Mouse (Mus musculus) spleen, adult 12 weeks (tissue): ENCODE data around the gene Alx3.
A peak's percentile ranks its signal among the peaks of the same experiment; 100 is the strongest.

Source experiments
- DNase-seq: peaks from one replicate; pipeline ENCODE4 v3.0.0; 2022; ENCODE audit warnings: low spot score

Alx3 gene

GRCm38 (mm10) chr3:107582875-107583767 lies 11.7 kb upstream of the Alx3 start:
- DNase-seq, result no peak

- DNase-seq, result no peak
Measured at GRCm38 (mm10) chr3:107583893-107584292, 10.9 kb upstream of the Alx3 start.

- no peak for DNase-seq
Measured at GRCm38 (mm10) chr3:107586504-107586903, 8.3 kb upstream of the Alx3 start.

- DNase-seq, result no peak
Measured at GRCm38 (mm10) chr3:107591612-107592011, 3.2 kb upstream of the Alx3 start.

GRCm38 (mm10) chr3:107593632-107594031 lies 1.2 kb upstream of the Alx3 start:
- no peak for DNase-seq

GRCm38 (mm10) chr3:107595264-107595937 lies 570 bp downstream of the Alx3 start:
- no peak for DNase-seq

- no peak for DNase-seq
Measured at GRCm38 (mm10) chr3:107595938-107596461, 1.2 kb downstream of the Alx3 start.

- no peak for DNase-seq
Measured at GRCm38 (mm10) chr3:107596559-107596958, 1.7 kb downstream of the Alx3 start.

GRCm38 (mm10) chr3:107597134-107597533 lies 2.3 kb downstream of the Alx3 start:
- no peak for DNase-seq

- no peak for DNase-seq
Measured at GRCm38 (mm10) chr3:107597586-107598389, 3.0 kb downstream of the Alx3 start.

- no peak for DNase-seq
Measured at GRCm38 (mm10) chr3:107600127-107600526, 5.3 kb downstream of the Alx3 start.

GRCm38 (mm10) chr3:107605304-107605703 lies 10.5 kb downstream of the Alx3 start:
- peak; percentile 23 for DNase-seq

GRCm38 (mm10) chr3:107607221-107607620 lies 12.4 kb downstream of the Alx3 start:
- no peak for DNase-seq

- DNase-seq, result no peak
Measured at GRCm38 (mm10) chr3:107608808-107609207, 14.0 kb downstream of the Alx3 start.

- no peak for DNase-seq
Measured at GRCm38 (mm10) chr3:107609376-107609775, 14.5 kb downstream of the Alx3 start.

GRCm38 (mm10) chr3:107611394-107611793 lies 16.6 kb downstream of the Alx3 start:
- DNase-seq, result no peak

GRCm38 (mm10) chr3:107612902-107613525 lies 18.2 kb downstream of the Alx3 start:
- peak; percentile 39 for DNase-seq

- no peak for DNase-seq
Measured at GRCm38 (mm10) chr3:107617800-107618199, 23.0 kb downstream of the Alx3 start.

- DNase-seq, result no peak
Measured at GRCm38 (mm10) chr3:107619911-107620310, 25.1 kb downstream of the Alx3 start.

GRCm38 (mm10) chr3:107621286-107622075 lies 26.6 kb downstream of the Alx3 start:
- no peak for DNase-seq

GRCm38 (mm10) chr3:107622537-107622936 lies 27.7 kb downstream of the Alx3 start:
- DNase-seq, result no peak
